Mouse (Mus musculus): ENCODE measurements around the gene Tmem104.

Gene Tmem104

GRCm38 (mm10) chr11:115266400-115266778, 79.1 kb downstream of the Tmem104 start:
- peak; percentile 87 for DNase-seq

GRCm38 (mm10) chr11:115267061-115267883, 80.0 kb downstream of the Tmem104 start, which contains the start of gene Grin2c:
TSS of gene Grin2c (minus strand) at chr11:115267243.
- peak; percentile 76 for DNase-seq

- peak; percentile 73 for DNase-seq
Measured at GRCm38 (mm10) chr11:115267958-115268357, 80.7 kb downstream of the Tmem104 start.

GRCm38 (mm10) chr11:115269330-115270066, 82.2 kb downstream of the Tmem104 start:
- DNase-seq: peak; percentile 74

- DNase-seq: peak; percentile 92
Measured at GRCm38 (mm10) chr11:115270148-115270861, 83.0 kb downstream of the Tmem104 start.

- DNase-seq: peak; percentile 71
Measured at GRCm38 (mm10) chr11:115271052-115271451, 83.8 kb downstream of the Tmem104 start.

- DNase-seq: peak; percentile 72
Measured at GRCm38 (mm10) chr11:115271481-115271880, 84.2 kb downstream of the Tmem104 start.

- peak; percentile 53 for DNase-seq
Measured at GRCm38 (mm10) chr11:115272894-115273498, 85.7 kb downstream of the Tmem104 start.

GRCm38 (mm10) chr11:115273735-115274134, 86.4 kb downstream of the Tmem104 start:
- DNase-seq: no peak

GRCm38 (mm10) chr11:115274178-115274577, 86.9 kb downstream of the Tmem104 start:
- DNase-seq: no peak

GRCm38 (mm10) chr11:115274771-115275170, 87.5 kb downstream of the Tmem104 start:
- DNase-seq: peak; percentile 53

GRCm38 (mm10) chr11:115275509-115275908, 88.2 kb downstream of the Tmem104 start:
- DNase-seq: no peak

- peak; percentile 59 for DNase-seq
Measured at GRCm38 (mm10) chr11:115275954-115276353, 88.7 kb downstream of the Tmem104 start.

- DNase-seq: peak; percentile 98
Measured at GRCm38 (mm10) chr11:115276780-115277603, 89.7 kb downstream of the Tmem104 start, which contains the start of gene Fdxr. TSS of gene Fdxr (minus strand) at chr11:115277050.

- DNase-seq: no peak
Measured at GRCm38 (mm10) chr11:115277604-115277975, 90.3 kb downstream of the Tmem104 start.

- no peak for DNase-seq
Measured at GRCm38 (mm10) chr11:115278176-115278575, 90.9 kb downstream of the Tmem104 start.

GRCm38 (mm10) chr11:115279726-115280125, 92.4 kb downstream of the Tmem104 start:
- no peak for DNase-seq

- no peak for DNase-seq
Measured at GRCm38 (mm10) chr11:115282295-115282694, 95.0 kb downstream of the Tmem104 start.

GRCm38 (mm10) chr11:115282723-115283485, 95.6 kb downstream of the Tmem104 start:
- DNase-seq: no peak

- peak; percentile 50 for DNase-seq
Measured at GRCm38 (mm10) chr11:115283486-115283765, 96.1 kb downstream of the Tmem104 start.

Measured in cerebellum, adult 9-11 months (tissue).